Mouse (Mus musculus): ENCODE measurements at regions not wholly inside any gene's neighbourhood (a gene's known extent, or its start where the extent isn't known, plus 50 kb on each side); places are given as distances from the start of the nearest gene placed in this dataset.

GRCm38 (mm10) chr3:133760221-133760620 lies 215.3 kb upstream of the Tet2 start:
- H3K4me1 ChIP-seq: peaks cover 7% of the 10 kb centered on the region
- 98% methylated on average over 1 of the region's 1 CpGs for WGBS

GRCm38 (mm10) chr3:133763721-133764120 lies 218.8 kb upstream of the Tet2 start:
- DNase-seq (ENCODE audit: extremely low spot score, low spot score): no peak
- Histone ChIP-seq H3K4me1 (peaks cover under 1% of the 10 kb centered on the region; the same call in 1 of the 2 replicates), H3K36me3 (replicated peaks) (no peaks in the 10 kb centered on the region), H3K27ac (no peak overlapping the region), H3K9me3 (no peaks in the 10 kb centered on the region), H3K4me3 (no peak overlapping the region), H3K27me3 (ENCODE audit: poor library complexity, severe bottlenecking) (no peaks in the 10 kb centered on the region)

More at GRCm38 (mm10) chr3:133760221-133760620, 215.3 kb upstream of the Tet2 start:
- no peaks in the 10 kb centered on the region; the same call in 1 of the 2 replicates for H3K27me3 ChIP-seq (ENCODE audit: poor library complexity, severe bottlenecking)
- no peaks in the 10 kb centered on the region for H3K36me3 ChIP-seq (replicated peaks)
- H3K27ac ChIP-seq: no peak overlapping the region
- H3K4me3 ChIP-seq: no peak overlapping the region
- DNase-seq (ENCODE audit: extremely low spot score, low spot score): no peak
- no peaks in the 10 kb centered on the region for H3K9me3 ChIP-seq

DNA sequence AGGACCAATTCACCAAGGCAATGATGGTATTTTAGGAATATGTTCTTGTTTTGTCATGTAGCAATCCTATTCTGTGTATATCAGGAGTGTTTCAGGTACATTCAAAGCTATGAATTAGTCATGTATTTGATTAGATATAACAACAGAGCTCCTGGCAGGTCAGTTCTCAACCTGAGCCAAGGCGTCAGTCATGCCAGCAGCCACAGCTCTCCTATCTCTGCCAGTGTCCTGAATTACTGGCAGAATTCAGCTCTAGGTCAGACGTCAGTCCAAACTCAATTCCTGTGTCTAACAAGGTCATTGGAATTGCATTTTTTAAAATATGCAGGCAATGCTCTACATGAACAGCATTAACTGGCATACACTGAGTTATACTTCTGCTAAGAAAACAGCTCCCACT lies 228.6 kb upstream of the Tet2 start:
- 83% methylated on average over 2 of the region's 2 CpGs for WGBS
- DNase-seq (ENCODE audit: extremely low spot score, low spot score): no peak
- H3K27ac ChIP-seq: no peak overlapping the region
- H3K9me3 ChIP-seq: no peaks in the 10 kb centered on the region
- no peak overlapping the region for H3K4me3 ChIP-seq
- H3K4me1 ChIP-seq: no peaks in the 10 kb centered on the region
- no peaks in the 10 kb centered on the region for H3K36me3 ChIP-seq (replicated peaks)
- no peaks in the 10 kb centered on the region for H3K27me3 ChIP-seq (ENCODE audit: poor library complexity, severe bottlenecking)

DNA sequence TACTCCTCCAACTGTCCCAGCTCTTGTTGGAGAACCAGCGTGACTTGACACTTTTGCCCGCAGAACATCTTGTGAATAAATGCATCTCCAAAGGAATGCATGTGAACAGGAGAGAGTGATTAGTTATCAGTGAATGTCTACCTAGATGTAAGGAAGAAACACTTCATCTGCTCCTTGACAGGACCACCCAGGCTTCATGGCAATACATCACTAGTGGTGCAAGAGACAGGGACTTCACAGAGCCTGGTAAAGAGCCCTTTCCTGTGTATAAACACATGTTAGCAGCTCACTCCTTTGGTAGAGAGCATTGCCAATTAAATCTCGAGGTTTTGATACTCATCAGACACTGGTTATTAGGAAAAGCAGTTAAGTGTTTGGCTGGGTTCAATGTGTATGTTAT lies 229.3 kb upstream of the Tet2 start:
- 85% methylated on average over 3 of the region's 3 CpGs for WGBS
- H3K4me1 ChIP-seq: no peaks in the 10 kb centered on the region
- no peak for DNase-seq (ENCODE audit: extremely low spot score, low spot score)
- no peaks in the 10 kb centered on the region for H3K36me3 ChIP-seq (replicated peaks)
- no peak overlapping the region for H3K27ac ChIP-seq
- H3K9me3 ChIP-seq: no peaks in the 10 kb centered on the region
- H3K4me3 ChIP-seq: no peak overlapping the region
- H3K27me3 ChIP-seq (ENCODE audit: poor library complexity, severe bottlenecking): no peaks in the 10 kb centered on the region

- no peaks in the 10 kb centered on the region for H3K4me1 ChIP-seq
- H3K27ac ChIP-seq: no peak overlapping the region
- no peaks in the 10 kb centered on the region for H3K9me3 ChIP-seq
- no peak overlapping the region for H3K4me3 ChIP-seq
- H3K27me3 ChIP-seq (ENCODE audit: poor library complexity, severe bottlenecking): no peaks in the 10 kb centered on the region
- H3K36me3 ChIP-seq (replicated peaks): no peaks in the 10 kb centered on the region
- DNase-seq (ENCODE audit: extremely low spot score, low spot score): no peak
- WGBS: 57% methylated on average over 3 of the region's 4 CpGs
Observed at GRCm38 (mm10) chr3:133776013-133776412, 231.1 kb upstream of the Tet2 start.

- Histone ChIP-seq H3K4me3 (no peak overlapping the region), H3K27me3 (ENCODE audit: poor library complexity, severe bottlenecking) (no peaks in the 10 kb centered on the region), H3K9me3 (no peaks in the 10 kb centered on the region; the same call in 1 of the 2 replicates), H3K4me1 (no peaks in the 10 kb centered on the region), H3K27ac (no peak overlapping the region), H3K36me3 (replicated peaks) (no peaks in the 10 kb centered on the region)
- 83% methylated on average over 2 of the region's 2 CpGs for WGBS
- no peak for DNase-seq (ENCODE audit: extremely low spot score, low spot score)
Observed at GRCm38 (mm10) chr3:133779161-133779789, 234.3 kb upstream of the Tet2 start.

- DNase-seq (ENCODE audit: extremely low spot score, low spot score): no peak
- Histone ChIP-seq H3K4me3 (no peak overlapping the region), H3K36me3 (replicated peaks) (no peaks in the 10 kb centered on the region), H3K4me1 (no peaks in the 10 kb centered on the region), H3K9me3 (no peaks in the 10 kb centered on the region; the same call in 1 of the 2 replicates), H3K27ac (no peak overlapping the region), H3K27me3 (ENCODE audit: poor library complexity, severe bottlenecking) (no peaks in the 10 kb centered on the region)
- WGBS: 86% methylated on average over 1 of the region's 1 CpGs
Observed at GRCm38 (mm10) chr3:133783060-133783459, 238.1 kb upstream of the Tet2 start.

- H3K9me3 ChIP-seq: no peaks in the 10 kb centered on the region
- no peaks in the 10 kb centered on the region for H3K4me1 ChIP-seq
- no peak for DNase-seq (ENCODE audit: extremely low spot score, low spot score)
- H3K27me3 ChIP-seq (ENCODE audit: poor library complexity, severe bottlenecking): no peaks in the 10 kb centered on the region
- H3K27ac ChIP-seq: no peak overlapping the region
- no peaks in the 10 kb centered on the region for H3K36me3 ChIP-seq (replicated peaks)
- no peak overlapping the region for H3K4me3 ChIP-seq
- 90% methylated on average over 2 of the region's 2 CpGs for WGBS
Observed at GRCm38 (mm10) chr3:133791361-133791760, 246.4 kb upstream of the Tet2 start.

GRCm38 (mm10) chr3:133809007-133809552 lies 264.1 kb upstream of the Tet2 start:
- no peaks in the 10 kb centered on the region for H3K36me3 ChIP-seq (replicated peaks)
- H3K4me3 ChIP-seq: no peak overlapping the region
- no peaks in the 10 kb centered on the region for H3K9me3 ChIP-seq
- DNase-seq (ENCODE audit: extremely low spot score, low spot score): no peak
- H3K27me3 ChIP-seq (ENCODE audit: poor library complexity, severe bottlenecking): no peaks in the 10 kb centered on the region
- 87% methylated on average over 1 of the region's 1 CpGs for WGBS
- H3K27ac ChIP-seq: no peak overlapping the region
- no peaks in the 10 kb centered on the region for H3K4me1 ChIP-seq

DNA sequence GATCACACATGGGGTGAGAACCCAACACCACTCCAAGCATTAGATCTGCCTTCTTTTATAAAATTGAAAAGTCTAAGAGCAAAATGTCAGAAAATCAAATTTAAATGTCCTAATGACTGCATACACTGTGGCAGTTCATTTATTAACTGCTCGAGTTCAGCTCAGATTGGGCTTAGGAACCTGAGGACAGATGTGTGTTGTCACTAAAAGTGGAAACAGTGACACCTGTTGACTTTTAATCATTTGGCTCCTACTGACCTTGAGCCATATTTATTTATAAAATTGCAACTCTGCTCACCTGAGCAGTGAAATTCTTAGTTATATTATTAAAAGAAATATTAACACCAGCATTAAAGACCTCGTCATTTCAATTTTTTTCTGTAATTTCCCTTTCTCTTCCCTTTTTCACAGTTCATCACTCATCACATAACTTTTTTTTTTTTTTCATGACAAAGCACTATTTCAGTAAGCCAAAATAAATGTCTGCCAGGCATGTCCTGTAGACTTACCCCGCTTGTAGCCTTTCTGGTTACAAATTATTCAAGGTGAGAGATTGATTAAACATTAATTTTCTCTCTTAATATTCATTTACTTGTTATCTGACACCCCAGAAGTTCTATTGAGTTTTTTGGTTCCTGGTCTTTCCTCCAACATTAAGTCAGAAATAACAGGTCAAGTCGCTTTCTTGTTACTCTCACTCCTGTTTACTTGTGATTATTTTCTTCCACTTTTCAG lies 274.2 kb upstream of the Tet2 start:
- Histone ChIP-seq H3K27ac (no peak overlapping the region), H3K36me3 (replicated peaks) (no peaks in the 10 kb centered on the region), H3K9me3 (no peaks in the 10 kb centered on the region), H3K27me3 (ENCODE audit: poor library complexity, severe bottlenecking) (no peaks in the 10 kb centered on the region), H3K4me3 (no peak overlapping the region), H3K4me1 (no peaks in the 10 kb centered on the region)
- DNase-seq (ENCODE audit: extremely low spot score, low spot score): no peak
- WGBS: 82% methylated on average over 4 of the region's 4 CpGs

- no peak for DNase-seq (ENCODE audit: extremely low spot score, low spot score)
- H3K27ac ChIP-seq: no peak overlapping the region
- no peaks in the 10 kb centered on the region for H3K4me1 ChIP-seq
- H3K9me3 ChIP-seq: no peaks in the 10 kb centered on the region
- H3K4me3 ChIP-seq: no peak overlapping the region
- WGBS: 91% methylated on average over 2 of the region's 2 CpGs
- H3K36me3 ChIP-seq (replicated peaks): no peaks in the 10 kb centered on the region
- no peaks in the 10 kb centered on the region for H3K27me3 ChIP-seq (ENCODE audit: poor library complexity, severe bottlenecking)
Observed at GRCm38 (mm10) chr3:133833739-133834391, 288.9 kb upstream of the Tet2 start.

- 85% methylated on average over 3 of the region's 3 CpGs for WGBS
- Histone ChIP-seq H3K4me3 (no peak overlapping the region), H3K9me3 (no peaks in the 10 kb centered on the region), H3K4me1 (no peaks in the 10 kb centered on the region), H3K27me3 (ENCODE audit: poor library complexity, severe bottlenecking) (no peaks in the 10 kb centered on the region), H3K27ac (no peak overlapping the region), H3K36me3 (replicated peaks) (no peaks in the 10 kb centered on the region)
- no peak for DNase-seq (ENCODE audit: extremely low spot score, low spot score)
Observed at GRCm38 (mm10) chr3:133834459-133834858, 289.5 kb upstream of the Tet2 start.

DNA sequence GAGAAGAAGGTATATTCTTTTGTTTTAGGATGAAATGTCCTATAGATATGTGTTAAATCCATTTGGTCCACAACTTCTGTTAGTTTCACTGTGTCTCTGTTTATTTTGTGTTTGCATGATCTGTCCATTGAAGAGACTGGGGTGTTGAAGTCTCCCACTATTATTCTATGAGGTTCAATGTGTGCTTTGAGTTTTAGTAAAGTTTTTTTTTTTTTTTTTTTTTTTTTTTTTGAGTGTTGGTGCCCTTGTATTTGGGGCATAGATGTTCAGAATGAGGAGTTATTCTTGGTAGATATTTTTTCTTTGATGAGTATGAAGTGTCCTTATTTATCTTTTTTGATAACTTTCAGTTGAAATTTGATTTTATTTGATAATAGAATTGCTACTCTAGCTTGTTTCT lies 301.4 kb upstream of the Tet2 start:
- no peak overlapping the region for H3K4me3 ChIP-seq
- H3K36me3 ChIP-seq (replicated peaks): no peaks in the 10 kb centered on the region
- no peaks in the 10 kb centered on the region for H3K4me1 ChIP-seq
- H3K27me3 ChIP-seq (ENCODE audit: poor library complexity, severe bottlenecking): no peaks in the 10 kb centered on the region
- H3K27ac ChIP-seq: no peak overlapping the region
- no peaks in the 10 kb centered on the region for H3K9me3 ChIP-seq
- DNase-seq (ENCODE audit: extremely low spot score, low spot score): no peak
